Mouse (Mus musculus): ENCODE data around the gene Prl2c5. TPM values are rescaled to one million over a fixed set of nuclear protein-coding genes. Genes with fewer than 3 reads are reported as not detected.

Prl2c5 gene
- not detected in 2 replicates for polyA plus RNA-seq (2012; rRNA removed)

GRCm38 (mm10) chr13:13182415-13182814, at the start of gene Prl2c5:
Prl2c5 (plus strand) TSS chr13:13182715.

Other genes with a start within 250 kb of the Prl2c5 start
- 0.26 TPM in 1 of 2 replicates, not detected in the other for gene Prl2c2, start 177.3 kb upstream of the Prl2c5 start, polyA plus RNA-seq (2012; rRNA removed)
- 28.5 and 30.8 TPM in 2 replicates for gene Gpr137b, start 211.3 kb downstream of the Prl2c5 start, polyA plus RNA-seq (2012; rRNA removed)